Mouse (Mus musculus): Measurements from ENCODE around the gene Nol9.

GRCm38 (mm10) chr4:152027524-152027923 is 11.6 kb upstream of the Nol9 start, which contains the start of gene Zbtb48:
- TF ChIP-seq POLR2A (IDR thresholded peaks at IDR 0.05; ENCODE audit: low read depth, low read length), result no peak
- TF ChIP-seq CTCF (conservative IDR thresholded peaks at IDR 0.05; ENCODE audit: insufficient read depth, insufficient read length, low read depth, low read length), result no peak
